Mouse (Mus musculus): ENCODE measurements at regions not wholly inside any gene's neighbourhood (a gene's known extent, or its start where the extent isn't known, plus 50 kb on each side); places are given as distances from the start of the nearest gene placed in this dataset.

GRCm38 (mm10) chr19:26510185-26510584 lies 94.7 kb upstream of the Smarca2 start:
- Histone ChIP-seq H3K27ac (ENCODE audit: insufficient read depth, low read depth, low read length) (no peak overlapping the region), H3K27me3 (ENCODE audit: control insufficient read depth, insufficient read depth, low read length) (no peaks in the 10 kb centered on the region), H3K4me3 (ENCODE audit: low read depth, low read length) (no peak overlapping the region), H3K4me1 (ENCODE audit: control insufficient read depth, insufficient read depth, insufficient read length, low read length) (no peaks in the 10 kb centered on the region), H3K36me3 (ENCODE audit: control insufficient read depth, insufficient read depth, low read length) (no peaks in the 10 kb centered on the region)
- WGBS = 85% methylated on average over 12 of the region's 12 CpGs
- TF ChIP-seq CTCF (IDR thresholded peaks at IDR 0.05; ENCODE audit: extremely low read depth, insufficient read length, insufficient replicate concordance, low read depth, low read length) (no peak), POLR2A (IDR thresholded peaks at IDR 0.05; ENCODE audit: low read depth, low read length) (no peak)

DNA sequence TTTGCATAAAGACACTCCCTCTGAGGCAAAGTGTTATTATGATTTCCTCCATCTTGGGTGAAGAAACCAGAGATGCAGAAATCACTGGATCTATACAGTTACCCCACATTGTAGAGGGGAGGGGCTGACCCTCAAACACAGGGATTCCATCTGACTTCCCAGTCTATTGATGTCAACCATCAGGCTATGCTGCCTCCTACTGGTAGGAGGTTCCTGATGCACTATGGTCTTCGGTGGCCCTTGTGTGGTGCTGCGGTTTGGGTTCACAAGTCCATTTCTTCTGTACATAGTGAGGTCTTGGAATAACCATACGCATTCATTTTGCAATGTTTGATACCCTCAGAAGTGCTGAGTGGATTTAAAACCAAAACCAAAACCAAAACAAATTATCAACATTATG lies 94.0 kb upstream of the Smarca2 start:
- 48% methylated on average over 3 of the region's 3 CpGs for WGBS
- no peaks in the 10 kb centered on the region for H3K4me1 ChIP-seq (ENCODE audit: control insufficient read depth, insufficient read depth, insufficient read length, low read length)
- TF ChIP-seq CTCF (IDR thresholded peaks at IDR 0.05; ENCODE audit: extremely low read depth, insufficient read length, insufficient replicate concordance, low read depth, low read length) = peak; percentile 12; the same call in 1 of the 2 replicates
- no peak for TF ChIP-seq POLR2A (IDR thresholded peaks at IDR 0.05; ENCODE audit: low read depth, low read length)
- no peak overlapping the region for H3K27ac ChIP-seq (ENCODE audit: insufficient read depth, low read depth, low read length)
- no peaks in the 10 kb centered on the region for H3K27me3 ChIP-seq (ENCODE audit: control insufficient read depth, insufficient read depth, low read length)
- no peaks in the 10 kb centered on the region for H3K36me3 ChIP-seq (ENCODE audit: control insufficient read depth, insufficient read depth, low read length)
- no peak overlapping the region for H3K4me3 ChIP-seq (ENCODE audit: low read depth, low read length)

- H3K27me3 ChIP-seq (ENCODE audit: control insufficient read depth, insufficient read depth, low read length) = no peaks in the 10 kb centered on the region
- no peak overlapping the region for H3K27ac ChIP-seq (ENCODE audit: insufficient read depth, low read depth, low read length)
- no peaks in the 10 kb centered on the region for H3K36me3 ChIP-seq (ENCODE audit: control insufficient read depth, insufficient read depth, low read length)
- WGBS = 82% methylated on average over 6 of the region's 6 CpGs
- no peaks in the 10 kb centered on the region for H3K4me1 ChIP-seq (ENCODE audit: control insufficient read depth, insufficient read depth, insufficient read length, low read length)
- H3K4me3 ChIP-seq (ENCODE audit: low read depth, low read length) = no peak overlapping the region
- TF ChIP-seq CTCF (IDR thresholded peaks at IDR 0.05; ENCODE audit: extremely low read depth, insufficient read length, insufficient replicate concordance, low read depth, low read length) = no peak
Measured at GRCm38 (mm10) chr19:26511756-26512155, 93.1 kb upstream of the Smarca2 start.

DNA sequence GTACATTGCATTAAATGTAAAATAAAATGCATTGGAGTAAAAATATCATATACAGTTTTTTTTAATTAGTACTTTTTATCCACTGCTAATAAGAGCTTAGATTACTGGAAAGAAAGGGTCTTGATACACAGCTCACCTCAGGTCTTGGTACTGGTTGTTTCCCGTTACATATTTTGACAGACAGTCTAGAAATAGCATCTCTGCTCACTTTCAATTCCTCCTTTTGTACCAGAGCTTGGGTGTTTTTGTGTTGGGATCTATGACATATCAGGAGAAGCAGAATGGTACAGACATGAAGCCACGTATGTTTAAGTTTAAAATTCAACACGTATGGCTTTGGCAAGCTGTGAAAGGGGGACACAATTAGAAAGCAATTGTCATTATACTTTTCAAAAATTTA lies 80.3 kb upstream of the Smarca2 start:
- Histone ChIP-seq H3K4me1 (ENCODE audit: control insufficient read depth, insufficient read depth, insufficient read length, low read length) (no peaks in the 10 kb centered on the region), H3K4me3 (ENCODE audit: low read depth, low read length) (no peak overlapping the region), H3K27me3 (ENCODE audit: control insufficient read depth, insufficient read depth, low read length) (no peaks in the 10 kb centered on the region), H3K27ac (ENCODE audit: insufficient read depth, low read depth, low read length) (no peak overlapping the region), H3K36me3 (ENCODE audit: control insufficient read depth, insufficient read depth, low read length) (no peaks in the 10 kb centered on the region)
- TF ChIP-seq CTCF (IDR thresholded peaks at IDR 0.05; ENCODE audit: extremely low read depth, insufficient read length, insufficient replicate concordance, low read depth, low read length) (no peak), POLR2A (IDR thresholded peaks at IDR 0.05; ENCODE audit: low read depth, low read length) (no peak)
- WGBS = 81% methylated on average over 3 of the region's 3 CpGs

- no peak overlapping the region for H3K27ac ChIP-seq (ENCODE audit: insufficient read depth, low read depth, low read length)
- H3K4me1 ChIP-seq (ENCODE audit: control insufficient read depth, insufficient read depth, insufficient read length, low read length) = no peaks in the 10 kb centered on the region
- H3K4me3 ChIP-seq (ENCODE audit: low read depth, low read length) = no peak overlapping the region
- no peaks in the 10 kb centered on the region for H3K27me3 ChIP-seq (ENCODE audit: control insufficient read depth, insufficient read depth, low read length)
- TF ChIP-seq CTCF (IDR thresholded peaks at IDR 0.05; ENCODE audit: extremely low read depth, insufficient read length, insufficient replicate concordance, low read depth, low read length) (no peak), POLR2A (IDR thresholded peaks at IDR 0.05; ENCODE audit: low read depth, low read length) (no peak)
- WGBS = 83% methylated on average over 4 of the region's 4 CpGs
- H3K36me3 ChIP-seq (ENCODE audit: control insufficient read depth, insufficient read depth, low read length) = no peaks in the 10 kb centered on the region
Measured at GRCm38 (mm10) chr19:26531390-26531789, 73.5 kb upstream of the Smarca2 start.

DNA sequence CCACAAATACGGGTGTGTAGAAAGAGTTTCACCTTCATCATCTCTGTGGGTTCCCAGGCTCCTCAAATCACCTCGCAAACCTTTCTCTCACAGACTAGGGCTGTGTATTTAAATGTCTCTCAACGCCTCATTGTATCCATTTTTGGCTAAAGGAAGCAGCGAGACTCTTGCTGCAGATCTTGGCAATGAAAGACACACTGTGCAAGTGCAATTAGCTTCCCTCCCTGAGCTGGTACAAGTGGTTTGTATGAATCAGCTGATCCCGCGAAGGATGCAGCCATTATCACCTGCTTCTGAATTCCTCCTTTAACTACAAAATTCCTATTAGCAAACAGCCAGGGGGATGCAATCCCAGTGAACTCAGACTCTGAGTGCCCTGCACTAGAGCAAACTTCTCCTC lies 72.3 kb upstream of the Smarca2 start:
- no peaks in the 10 kb centered on the region for H3K4me1 ChIP-seq (ENCODE audit: control insufficient read depth, insufficient read depth, insufficient read length, low read length)
- no peak for TF ChIP-seq POLR2A (IDR thresholded peaks at IDR 0.05; ENCODE audit: low read depth, low read length)
- TF ChIP-seq CTCF (IDR thresholded peaks at IDR 0.05; ENCODE audit: extremely low read depth, insufficient read length, insufficient replicate concordance, low read depth, low read length) = no peak
- H3K4me3 ChIP-seq (ENCODE audit: low read depth, low read length) = no peak overlapping the region
- no peak overlapping the region for H3K27ac ChIP-seq (ENCODE audit: insufficient read depth, low read depth, low read length)
- no peaks in the 10 kb centered on the region for H3K36me3 ChIP-seq (ENCODE audit: control insufficient read depth, insufficient read depth, low read length)
- 49% methylated on average over 6 of the region's 6 CpGs for whole genome bisulfite sequencing
- H3K27me3 ChIP-seq (ENCODE audit: control insufficient read depth, insufficient read depth, low read length) = no peaks in the 10 kb centered on the region

DNA sequence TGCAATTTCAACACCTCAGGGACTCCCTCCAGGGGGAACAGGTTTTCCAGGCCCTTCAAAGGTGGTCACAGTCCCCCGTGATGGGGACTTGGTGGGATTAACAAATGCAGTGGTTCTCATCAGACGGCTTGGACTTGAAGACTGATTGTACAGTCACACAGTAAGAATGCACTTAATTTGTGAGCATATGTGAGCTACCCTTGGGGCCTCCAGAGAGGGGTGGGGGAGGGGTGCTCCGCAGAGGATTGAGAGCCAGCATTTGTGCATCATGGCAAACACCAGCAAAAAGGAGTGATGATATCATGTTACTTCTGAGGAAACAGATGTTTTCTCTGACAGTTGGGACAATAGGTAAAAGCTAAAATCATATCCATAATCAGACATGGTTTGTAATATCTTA lies 59.2 kb upstream of the Smarca2 start:
- H3K27me3 ChIP-seq (ENCODE audit: control insufficient read depth, insufficient read depth, low read length) = no peaks in the 10 kb centered on the region

DNA sequence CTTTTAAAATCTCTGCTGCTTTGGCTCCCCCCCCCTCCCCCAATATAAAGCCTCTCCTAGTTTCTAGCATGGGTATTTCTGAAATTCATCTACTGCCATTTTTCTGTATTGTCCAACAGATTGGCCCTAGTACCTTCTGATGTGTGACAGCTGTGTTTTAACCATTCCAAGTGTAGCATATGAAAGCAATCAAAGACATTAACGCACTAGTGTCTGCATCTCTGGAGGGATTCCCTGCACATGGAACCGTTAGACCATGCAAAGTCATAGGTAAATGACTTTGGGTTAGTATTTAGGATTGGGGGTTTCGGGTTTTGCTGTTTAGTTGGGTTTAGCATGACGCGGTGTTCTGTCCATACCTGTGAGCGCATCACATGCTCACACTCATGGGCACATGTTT lies 57.3 kb upstream of the Smarca2 start:
- 82% methylated on average over 6 of the region's 6 CpGs for WGBS
- Histone ChIP-seq H3K36me3 (ENCODE audit: control insufficient read depth, insufficient read depth, low read length) (no peaks in the 10 kb centered on the region), H3K27me3 (ENCODE audit: control insufficient read depth, insufficient read depth, low read length) (no peaks in the 10 kb centered on the region), H3K27ac (ENCODE audit: insufficient read depth, low read depth, low read length) (no peak overlapping the region), H3K4me1 (ENCODE audit: control insufficient read depth, insufficient read depth, insufficient read length, low read length) (no peaks in the 10 kb centered on the region), H3K4me3 (ENCODE audit: low read depth, low read length) (no peak overlapping the region)
- no peak for TF ChIP-seq CTCF (IDR thresholded peaks at IDR 0.05; ENCODE audit: extremely low read depth, insufficient read length, insufficient replicate concordance, low read depth, low read length)
- no peak for TF ChIP-seq POLR2A (IDR thresholded peaks at IDR 0.05; ENCODE audit: low read depth, low read length)

More for the DNA sequence above, 59.2 kb upstream of the Smarca2 start:
- 56% methylated on average over 3 of the region's 3 CpGs for WGBS
- Histone ChIP-seq H3K27ac (ENCODE audit: insufficient read depth, low read depth, low read length) (no peak overlapping the region), H3K36me3 (ENCODE audit: control insufficient read depth, insufficient read depth, low read length) (no peaks in the 10 kb centered on the region), H3K4me1 (ENCODE audit: control insufficient read depth, insufficient read depth, insufficient read length, low read length) (no peaks in the 10 kb centered on the region), H3K4me3 (ENCODE audit: low read depth, low read length) (no peak overlapping the region)
- TF ChIP-seq POLR2A (IDR thresholded peaks at IDR 0.05; ENCODE audit: low read depth, low read length) (no peak), CTCF (IDR thresholded peaks at IDR 0.05; ENCODE audit: extremely low read depth, insufficient read length, insufficient replicate concordance, low read depth, low read length) (no peak)
